Mouse (Mus musculus): ENCODE data around the gene Eras.
A peak's percentile ranks its signal among the peaks of the same experiment; 100 is the strongest.
"Not testable (repeated sequence)": the region's sequence is repeated elsewhere in the genome, so short reads cannot be mapped to it uniquely, and the experiment has no call there.

Gene Eras

GRCm38 (mm10) chrX:7915669-7916068, 12.7 kb downstream of the Eras start:
- peak in 1 of 2 experiments; percentile 26 for DNase-seq (ENCODE audit: low read depth in 1 of 2, low spot score in 2 of 2)

GRCm38 (mm10) chrX:7910473-7910872, 17.9 kb downstream of the Eras start:
- DNase-seq (ENCODE audit: low read depth in 1 of 2, low spot score in 2 of 2): no peak

- not testable (repeated sequence) for DNase-seq (ENCODE audit: low read depth in 1 of 2, low spot score in 2 of 2)
Measured at GRCm38 (mm10) chrX:7909242-7909641, 19.2 kb downstream of the Eras start, which contains the start of gene Gm10490. Gene Gm10490 (plus strand): TSS chrX:7909542.

- no peak for DNase-seq (ENCODE audit: low read depth in 1 of 2, low spot score in 2 of 2)
Measured at GRCm38 (mm10) chrX:7907735-7908134, 20.7 kb downstream of the Eras start, which contains the start of gene Gm10491. Gene Gm10491 (minus strand): TSS chrX:7907835.

- no peak for DNase-seq (ENCODE audit: low read depth in 1 of 2, low spot score in 2 of 2)
Measured at GRCm38 (mm10) chrX:7904441-7904840, 24.0 kb downstream of the Eras start.

- peak; percentile 66 to 74 for DNase-seq (ENCODE audit: low read depth in 1 of 2, low spot score in 2 of 2)
Measured at GRCm38 (mm10) chrX:7898880-7899874, 29.2 kb downstream of the Eras start, which contains the start of the genes Pqbp1 and Timm17b. Gene Pqbp1 (minus strand): TSS chrX:7899269. Gene Timm17b (plus strand): TSS chrX:7899357.

- DNase-seq (ENCODE audit: low read depth in 1 of 2, low spot score in 2 of 2): no peak
Measured at GRCm38 (mm10) chrX:7898211-7898610, 30.2 kb downstream of the Eras start.

- peak; percentile 52 to 60 for DNase-seq (ENCODE audit: low read depth in 1 of 2, low spot score in 2 of 2)
Measured at GRCm38 (mm10) chrX:7883841-7884567, 44.4 kb downstream of the Eras start, which contains the start of gene Slc35a2. Gene Slc35a2 (plus strand): TSS chrX:7884028.

- peak; percentile 13 to 46 for DNase-seq (ENCODE audit: low read depth in 1 of 2, low spot score in 2 of 2)
Measured at GRCm38 (mm10) chrX:7879819-7880218, 48.6 kb downstream of the Eras start.

- no peak for DNase-seq (ENCODE audit: low read depth in 1 of 2, low spot score in 2 of 2)
Measured at GRCm38 (mm10) chrX:7878495-7878894, 49.9 kb downstream of the Eras start.

- DNase-seq (ENCODE audit: low read depth in 1 of 2, low spot score in 2 of 2): peak; percentile 40 to 62
Measured at GRCm38 (mm10) chrX:7878007-7878419, 50.4 kb downstream of the Eras start, which contains the start of gene Pim2. Gene Pim2 (plus strand): TSS chrX:7878262.
